Mouse (Mus musculus) ovary, adult 18-20 months (tissue): ENCODE measurements at regions not wholly inside any gene's neighbourhood (a gene's known extent, or its start where the extent isn't known, plus 50 kb on each side); places are given as distances from the start of the nearest gene placed in this dataset.
A peak's percentile ranks its signal among the peaks of the same experiment; 100 is the strongest.

Source experiments
- DNase-seq: peaks from one replicate; pipeline ENCODE4 v3.0.0; 2022; ENCODE audit warnings: low spot score, mixed read lengths

DNA sequence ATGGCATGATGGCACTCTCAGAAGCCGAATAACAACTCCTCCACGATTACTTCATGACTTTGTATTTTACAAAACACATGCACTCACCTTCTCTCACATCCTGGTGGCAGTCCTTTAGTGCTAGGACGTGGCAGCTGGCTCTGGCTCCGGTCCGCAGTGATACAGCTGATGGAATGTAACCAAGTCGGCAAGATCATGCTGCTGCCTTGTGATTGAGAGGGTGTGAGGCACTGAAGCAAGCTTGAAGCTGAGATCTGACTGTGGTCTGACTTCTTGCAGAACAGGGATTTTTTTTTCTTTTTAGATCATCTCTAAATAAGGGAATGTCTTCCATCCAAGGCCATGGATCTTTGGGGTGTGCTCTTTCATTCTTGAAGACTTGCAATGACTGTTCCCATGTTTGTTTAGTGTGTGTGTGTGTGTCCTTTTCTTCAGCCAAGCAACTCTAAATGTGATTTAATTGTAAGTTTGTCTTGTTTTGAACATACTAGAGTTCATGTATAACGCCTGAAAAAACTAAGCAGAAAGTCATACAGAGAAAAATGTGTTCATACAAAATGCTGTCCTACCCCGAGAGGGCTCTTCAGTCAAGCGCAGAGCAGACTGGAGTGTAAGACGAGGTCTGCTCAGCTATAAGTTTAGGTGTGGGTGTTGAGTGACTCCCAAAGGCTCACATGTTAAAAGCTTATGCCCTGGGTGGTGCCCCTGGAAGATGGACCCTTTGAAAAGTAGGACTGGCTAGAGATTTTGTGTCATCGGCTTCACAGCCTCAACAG lies 116.1 kb upstream of the Ankrd55 start:
- no peak for DNase-seq

DNA sequence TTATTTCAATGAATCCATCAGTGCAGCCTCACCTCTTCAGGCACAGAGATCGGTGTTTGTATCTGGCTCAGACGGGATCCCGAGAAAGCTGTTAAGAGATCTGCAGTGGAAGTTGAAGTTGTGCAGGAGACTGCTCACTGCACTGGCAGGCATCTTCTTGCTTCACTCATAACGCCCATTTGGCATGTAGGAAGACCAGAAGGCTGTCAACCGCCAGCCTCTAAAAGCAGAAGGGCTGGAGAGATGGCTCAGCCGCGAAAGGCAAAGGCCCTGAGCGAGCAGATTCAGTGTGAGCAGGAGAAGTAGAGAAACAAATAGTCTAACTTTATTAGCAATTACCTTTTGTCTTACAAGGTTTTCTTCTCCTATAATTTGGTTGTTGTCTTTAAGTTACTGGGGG lies 114.3 kb upstream of the Ankrd55 start:
- no peak for DNase-seq

DNA sequence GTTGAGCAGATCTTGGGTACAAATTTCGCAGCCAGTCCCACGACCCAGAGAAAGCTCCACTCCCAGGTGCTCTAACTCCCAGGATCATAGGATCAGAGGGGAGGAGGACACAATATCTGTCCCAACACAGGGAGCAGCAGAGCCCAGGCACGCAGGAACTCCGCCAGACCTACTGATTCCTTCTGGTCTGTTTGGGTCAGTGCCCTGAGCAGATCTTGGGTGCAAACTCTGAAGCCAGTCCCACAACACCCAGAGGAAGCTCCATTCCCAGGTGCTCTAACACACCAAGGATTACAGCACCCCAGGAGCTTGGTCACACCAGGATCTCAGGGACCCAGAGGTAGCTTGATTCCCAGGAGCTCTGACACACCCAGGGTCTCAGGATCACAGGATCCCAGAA lies 110.2 kb upstream of the Ankrd55 start:
- no peak for DNase-seq

DNA sequence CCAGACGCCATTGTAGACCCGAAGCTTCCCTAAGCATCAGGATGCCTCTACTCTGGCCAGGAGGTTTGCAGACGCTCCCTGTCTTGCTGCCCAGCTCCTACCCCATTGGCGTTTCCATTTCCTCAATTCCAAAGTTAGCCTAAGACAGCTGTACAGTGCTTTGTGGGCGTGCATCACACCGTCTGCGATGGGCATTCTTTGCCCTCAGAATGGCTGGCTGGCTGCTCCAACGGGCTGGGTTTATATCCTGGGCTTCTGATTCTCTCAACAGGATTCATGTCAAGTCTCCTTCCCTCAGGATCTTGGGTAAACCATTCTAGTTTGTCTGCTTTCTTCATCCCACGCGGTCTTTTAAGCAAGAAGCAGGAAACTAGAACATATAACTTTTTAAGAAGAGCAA lies 104.3 kb upstream of the Ankrd55 start:
- DNase-seq: no peak

DNA sequence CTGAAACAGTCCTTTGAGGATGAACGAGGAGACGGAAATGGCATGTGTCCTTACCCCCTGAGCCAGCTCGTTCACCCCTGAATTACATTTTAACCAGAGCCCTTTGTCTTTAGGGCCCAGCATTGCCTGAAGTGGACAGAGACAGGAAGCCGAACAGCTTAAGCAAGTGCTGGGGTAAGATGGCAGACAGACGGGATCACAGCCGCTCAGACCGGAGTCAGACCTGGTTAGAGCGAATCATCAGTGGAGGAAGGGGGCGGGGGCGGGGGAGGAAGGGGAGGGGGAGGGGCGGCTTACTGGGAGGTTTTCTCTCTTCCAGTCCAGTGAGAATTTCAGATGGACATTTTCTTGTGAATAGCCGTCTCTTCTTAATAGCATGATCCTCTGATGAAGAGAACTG lies 103.1 kb upstream of the Ankrd55 start:
- no peak for DNase-seq

DNA sequence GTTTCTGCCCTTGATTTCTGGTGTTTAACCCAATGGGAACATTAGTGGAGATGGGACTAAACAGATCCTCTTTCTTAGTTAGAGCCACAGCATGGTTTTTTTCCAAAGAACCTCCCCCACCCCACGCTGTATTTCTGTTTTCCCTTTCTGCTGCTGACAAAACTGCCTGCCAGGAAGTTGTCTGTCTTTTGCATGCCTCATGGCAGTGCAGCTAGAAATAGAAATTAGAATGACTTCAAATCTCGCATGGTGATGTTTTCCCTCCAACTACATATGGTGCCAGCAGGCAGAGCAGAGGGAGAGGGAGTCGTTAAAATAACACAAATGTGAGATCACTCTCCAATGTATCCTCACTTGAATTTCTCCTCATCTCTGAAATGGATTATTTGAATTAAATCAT lies 101.0 kb upstream of the Ankrd55 start:
- DNase-seq: no peak

DNA sequence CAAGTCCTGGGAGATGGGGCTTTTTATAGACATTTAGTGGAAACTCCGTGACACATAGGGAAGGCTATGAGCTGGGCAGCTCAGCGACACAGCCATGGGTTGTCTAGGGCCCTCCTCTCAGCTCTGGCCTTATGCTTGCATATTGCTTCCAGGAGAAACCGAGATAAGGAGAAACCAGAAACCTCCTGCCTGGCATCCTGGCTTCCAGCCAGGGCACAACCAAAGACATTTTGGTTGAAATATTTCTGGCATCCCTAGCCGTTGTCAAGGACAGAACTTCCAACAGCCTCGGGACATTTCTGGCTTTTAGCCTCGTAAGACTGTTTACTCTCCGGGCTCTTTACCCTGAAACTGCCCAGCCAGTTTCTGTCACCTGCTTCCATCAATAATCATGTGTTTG lies 99.9 kb upstream of the Ankrd55 start:
- DNase-seq: peak; percentile 89

DNA sequence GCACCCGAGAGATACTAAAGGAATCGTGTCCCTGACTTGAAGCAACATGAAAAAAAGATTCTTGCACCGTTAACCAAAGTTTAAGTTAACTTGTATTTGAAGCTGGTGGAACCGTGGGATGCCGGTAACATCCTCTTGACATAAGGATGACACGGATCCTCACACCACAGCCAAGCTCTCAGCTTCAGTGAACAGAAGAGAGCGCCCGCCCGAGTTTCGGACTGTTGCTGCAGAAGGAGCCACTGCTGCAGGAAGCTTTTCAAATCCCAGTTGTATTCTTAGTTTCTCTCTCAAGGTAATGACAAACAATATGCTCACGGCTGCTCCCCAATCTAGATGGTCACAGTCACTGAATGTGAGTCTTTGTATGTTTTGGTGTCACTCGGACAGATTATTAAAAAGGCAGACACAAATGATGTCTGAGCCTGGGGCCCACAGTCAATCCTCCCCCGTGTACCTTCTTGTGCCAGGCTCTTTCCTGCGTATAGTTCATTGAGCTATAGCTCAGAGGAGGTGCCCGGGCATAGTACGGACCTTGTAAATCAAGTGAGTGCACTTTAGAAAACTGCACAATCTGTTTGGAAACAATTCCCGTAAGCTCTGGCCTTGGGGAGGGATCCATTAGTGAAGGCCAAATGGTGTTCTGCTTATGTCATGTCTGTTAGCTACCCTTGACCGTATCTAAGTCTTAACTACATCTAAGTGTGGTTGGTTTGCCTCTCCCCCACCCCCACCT lies 99.3 kb upstream of the Ankrd55 start:
- peak; percentile 69 for DNase-seq

DNA sequence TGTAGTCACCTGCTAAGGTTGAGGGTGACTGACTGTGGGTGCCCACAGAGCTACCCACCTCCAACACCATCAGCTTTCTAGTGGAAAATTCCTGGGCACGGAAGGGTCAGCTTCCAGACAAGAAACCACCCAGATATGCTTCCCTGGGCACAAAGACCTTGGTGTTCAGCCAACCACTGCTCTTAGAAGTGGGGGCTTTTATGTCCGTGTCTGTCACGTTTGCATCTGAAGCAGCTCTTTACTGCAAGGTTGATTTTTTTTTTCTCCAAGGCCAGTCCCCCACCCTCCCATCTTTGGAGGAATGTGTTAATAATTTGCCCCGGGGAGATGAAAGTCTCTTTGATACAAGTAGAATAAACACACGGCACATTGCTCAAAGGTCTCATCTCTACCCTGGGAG lies 98.6 kb upstream of the Ankrd55 start:
- DNase-seq: peak; percentile 70

DNA sequence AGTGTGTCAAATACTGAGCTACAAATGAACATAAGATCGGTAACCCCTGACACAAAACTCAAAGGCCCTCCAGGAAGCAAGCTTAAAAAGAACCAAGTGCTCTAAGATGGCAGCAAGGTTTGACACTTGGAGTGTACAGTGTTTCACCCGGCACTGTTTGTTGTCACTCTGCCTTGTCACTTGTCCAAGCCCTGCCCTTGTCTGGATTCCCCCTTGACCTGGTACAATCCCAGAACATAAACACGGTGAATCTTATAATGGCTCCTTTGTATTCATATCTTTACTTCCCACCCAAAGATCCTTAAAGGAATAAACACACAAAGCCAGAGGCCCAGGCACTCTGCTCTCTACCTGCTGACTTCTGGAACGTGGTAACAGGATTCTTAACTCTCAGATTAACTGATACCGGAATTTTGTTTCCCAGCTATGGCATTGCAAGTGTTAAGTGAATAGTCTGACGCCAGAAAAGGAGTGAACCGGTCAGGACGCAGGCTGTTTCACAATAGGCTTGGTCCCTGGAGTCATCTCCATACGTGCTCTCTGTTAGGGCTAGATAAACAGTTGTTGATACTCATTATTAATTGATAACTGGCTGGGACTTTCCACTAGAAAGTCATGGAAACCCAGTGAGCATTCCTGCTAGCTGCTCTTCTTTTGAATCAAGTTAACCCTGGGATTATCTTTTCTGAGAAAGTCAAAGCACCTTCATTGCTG lies 95.9 kb upstream of the Ankrd55 start:
- no peak for DNase-seq

DNA sequence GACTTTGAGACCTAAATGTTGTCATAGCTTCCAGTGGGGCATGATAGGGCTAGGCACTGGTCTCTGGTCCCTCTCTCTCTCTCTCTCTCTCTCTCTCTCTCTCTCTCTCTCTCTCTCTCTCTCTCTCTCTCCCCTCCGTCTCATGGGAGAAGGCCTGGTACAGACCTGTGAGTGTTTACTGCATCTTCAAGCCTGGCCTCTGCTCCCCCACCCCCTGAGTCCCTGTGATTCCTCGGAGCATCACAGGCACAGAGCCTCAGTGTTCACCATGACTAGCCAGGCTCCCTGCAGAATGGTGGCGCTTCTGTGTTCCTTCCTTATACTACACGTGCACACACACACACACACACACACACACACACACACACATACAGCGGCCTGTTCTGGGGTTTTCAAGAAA lies 94.6 kb upstream of the Ankrd55 start:
- no peak for DNase-seq

DNA sequence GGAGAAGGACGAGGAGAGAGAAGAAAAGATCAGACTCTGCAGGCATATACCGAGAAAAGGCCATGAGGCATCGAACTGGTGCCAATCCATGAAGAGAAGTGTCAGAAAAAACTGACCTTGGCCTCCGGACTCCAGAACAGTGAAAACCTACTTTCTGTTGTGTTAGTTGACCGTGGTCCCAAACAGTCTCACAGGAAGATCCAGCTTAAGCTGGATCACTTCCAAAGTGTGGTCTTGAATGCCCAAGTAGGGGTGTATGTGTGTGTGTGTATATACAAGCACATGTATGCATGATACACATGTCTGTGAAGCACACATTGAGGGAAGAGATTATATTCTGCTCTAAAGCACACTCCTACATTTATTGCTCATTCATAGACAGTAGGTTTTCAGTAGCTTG lies 93.3 kb upstream of the Ankrd55 start:
- no peak for DNase-seq

DNA sequence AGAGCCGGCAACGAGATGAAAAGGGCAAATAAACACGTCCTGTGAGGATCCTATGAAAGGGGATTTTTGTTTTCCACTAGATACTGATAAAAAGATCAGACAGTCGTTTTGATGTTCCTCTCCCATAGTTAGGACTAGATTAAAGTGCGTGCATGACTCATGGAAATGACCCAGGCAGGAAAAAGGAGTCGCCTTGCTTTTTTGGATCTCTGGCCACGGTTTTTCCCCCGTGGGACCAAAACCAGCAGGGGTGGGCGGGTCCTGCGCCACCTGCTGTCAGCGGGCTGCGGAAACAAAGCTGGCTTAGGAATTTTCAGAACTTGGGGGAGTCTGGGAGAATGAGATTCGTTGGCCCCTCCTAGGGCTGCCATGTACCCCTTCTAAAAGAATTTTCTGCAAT lies 91.5 kb upstream of the Ankrd55 start:
- peak; percentile 66 for DNase-seq

DNA sequence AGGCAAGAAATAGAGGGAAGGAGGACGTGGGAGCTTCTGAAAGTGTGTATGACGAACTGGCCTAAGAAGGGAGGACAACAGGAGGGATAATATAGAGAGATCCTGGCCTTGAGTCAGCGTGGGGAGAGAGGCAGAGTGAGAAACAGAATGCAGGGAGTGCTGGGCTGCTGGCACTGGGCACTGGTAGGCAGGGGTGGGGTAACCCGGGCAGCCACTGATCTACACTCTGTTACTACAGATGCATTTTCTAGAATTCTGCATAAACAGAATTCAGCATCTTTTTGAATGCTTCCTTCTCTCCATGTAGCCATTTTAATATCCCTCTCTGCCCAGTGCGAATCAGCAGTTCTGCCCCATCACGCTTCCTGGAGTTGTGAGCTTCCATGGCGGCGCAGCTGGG lies 84.5 kb upstream of the Ankrd55 start:
- DNase-seq: no peak

DNA sequence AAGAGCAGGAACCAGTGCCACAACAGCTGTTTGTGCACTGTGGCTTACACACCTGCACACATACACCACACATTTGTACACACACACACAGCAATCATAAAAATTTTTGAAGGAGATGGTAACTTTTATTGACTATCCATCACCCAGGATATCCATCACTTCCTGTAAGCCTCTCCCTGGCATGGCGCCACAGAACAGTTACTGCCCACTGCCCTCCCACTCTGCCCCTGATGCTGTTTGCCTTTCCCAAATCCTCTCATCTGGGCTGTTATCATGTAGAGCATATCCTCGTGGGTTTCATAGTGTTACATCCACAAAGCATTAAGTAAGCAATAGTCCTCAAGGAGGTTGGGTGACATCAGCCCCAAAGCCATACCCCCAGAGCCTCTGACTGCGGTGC lies 84.0 kb upstream of the Ankrd55 start:
- DNase-seq: no peak

DNA sequence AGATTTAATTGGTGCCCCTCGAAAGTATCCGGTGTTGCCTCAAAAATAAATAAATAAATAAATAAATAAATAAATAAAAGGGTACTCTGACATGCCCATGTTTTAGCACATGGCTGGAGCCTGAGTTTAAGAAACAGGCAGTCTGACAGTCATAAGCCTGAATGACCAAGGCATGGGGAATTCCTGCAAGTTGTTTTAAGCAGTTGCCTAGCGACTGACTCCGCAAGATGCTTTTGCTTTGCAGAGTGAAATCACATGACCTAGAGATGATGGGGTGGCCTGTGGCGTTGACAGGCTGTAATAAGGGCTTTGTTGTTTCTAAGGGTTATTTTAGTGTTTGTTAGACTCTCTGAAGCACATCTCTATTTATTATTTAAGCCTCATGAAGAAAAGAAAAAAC lies 83.4 kb upstream of the Ankrd55 start:
- no peak for DNase-seq

DNA sequence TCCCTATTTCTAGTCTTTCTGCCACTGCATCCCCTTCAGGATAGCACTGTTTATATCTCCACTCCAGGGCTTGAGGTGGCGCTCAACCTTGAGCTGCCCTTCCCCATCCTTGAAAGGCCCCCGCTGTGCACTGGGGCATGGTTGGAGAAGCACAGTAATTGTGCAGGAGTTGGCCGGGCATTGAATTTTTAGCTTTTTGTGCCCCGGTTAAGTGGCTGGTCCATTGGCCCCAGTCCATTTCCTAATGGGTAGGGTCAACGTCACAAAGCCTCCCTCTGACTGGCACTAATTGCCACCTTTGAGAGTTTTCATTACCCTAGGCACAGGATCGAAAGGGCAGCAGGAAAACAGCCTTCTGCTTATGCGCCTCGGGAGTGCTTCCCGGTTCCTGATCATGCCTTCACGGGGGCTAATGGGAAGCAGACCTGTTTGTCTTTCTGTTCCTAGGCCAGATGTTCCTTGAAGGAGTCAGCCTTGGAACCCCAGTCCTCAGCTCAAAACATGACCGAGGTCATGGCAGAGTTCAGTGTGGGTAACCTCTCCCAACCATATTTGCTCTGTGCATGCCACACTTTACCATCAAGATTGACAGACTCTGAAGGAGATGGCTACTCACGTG lies 80.5 kb upstream of the Ankrd55 start:
- DNase-seq: no peak

DNA sequence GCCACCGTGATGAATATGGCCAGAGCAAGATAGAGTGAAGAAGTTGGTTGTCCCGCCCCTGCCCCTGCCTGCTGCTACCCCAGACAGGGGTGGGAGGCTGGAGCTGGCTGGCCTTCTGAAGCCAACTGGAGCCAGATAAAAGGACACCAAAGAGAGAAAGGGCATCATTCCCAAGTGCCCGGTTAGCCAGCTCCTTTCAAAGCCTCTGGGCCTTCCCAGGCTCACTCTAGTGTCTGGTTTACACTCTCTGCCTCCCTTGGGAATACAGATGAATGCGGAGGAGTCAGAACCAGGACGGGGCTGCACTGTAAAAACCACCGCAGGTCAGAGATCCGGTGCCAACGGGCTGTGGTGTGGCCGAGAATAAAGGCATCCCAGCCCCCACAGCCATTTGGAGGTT lies 76.4 kb upstream of the Ankrd55 start:
- DNase-seq: no peak

DNA sequence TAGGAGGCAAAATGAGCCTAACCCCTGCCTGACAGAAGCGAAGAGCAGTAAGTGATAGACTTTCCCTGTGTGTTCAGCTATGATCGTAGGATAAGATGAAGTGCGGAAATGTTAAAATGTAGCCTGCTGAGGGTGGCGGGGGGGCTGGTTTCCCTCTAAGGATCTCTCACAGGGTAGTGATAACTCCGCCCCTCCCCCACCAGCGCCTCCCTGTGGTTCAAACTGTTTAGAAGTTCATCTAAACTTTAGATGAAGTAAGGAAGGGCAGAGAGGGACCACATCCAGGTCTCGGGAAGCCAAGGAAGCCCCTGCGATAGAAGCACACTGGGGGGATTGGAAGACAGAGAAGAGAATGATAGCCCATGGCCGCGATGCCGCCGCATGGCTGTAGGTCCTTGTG lies 75.9 kb upstream of the Ankrd55 start:
- no peak for DNase-seq

DNA sequence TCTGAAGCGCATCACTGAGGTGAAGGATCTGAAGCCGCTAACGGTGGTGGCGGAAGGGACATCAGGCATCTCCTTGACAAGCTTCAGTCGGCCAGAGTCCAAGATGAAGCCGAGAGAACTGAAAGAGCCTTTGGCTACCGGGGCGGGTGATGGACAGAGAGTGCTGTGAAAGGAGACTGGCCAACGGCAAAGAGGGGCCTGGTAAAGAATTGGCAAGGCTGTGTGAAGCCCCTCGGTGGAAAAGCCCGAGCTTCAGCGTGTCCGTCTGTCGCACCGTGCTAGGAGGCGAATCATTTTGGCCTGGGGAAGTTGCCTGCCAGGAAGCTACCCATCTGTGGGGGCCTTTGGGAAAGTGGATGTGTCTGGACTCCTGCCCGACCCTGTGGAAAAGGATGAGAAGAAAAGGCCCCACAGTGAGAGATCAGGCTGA lies 74.6 kb upstream of the Ankrd55 start:
- DNase-seq: no peak

DNA sequence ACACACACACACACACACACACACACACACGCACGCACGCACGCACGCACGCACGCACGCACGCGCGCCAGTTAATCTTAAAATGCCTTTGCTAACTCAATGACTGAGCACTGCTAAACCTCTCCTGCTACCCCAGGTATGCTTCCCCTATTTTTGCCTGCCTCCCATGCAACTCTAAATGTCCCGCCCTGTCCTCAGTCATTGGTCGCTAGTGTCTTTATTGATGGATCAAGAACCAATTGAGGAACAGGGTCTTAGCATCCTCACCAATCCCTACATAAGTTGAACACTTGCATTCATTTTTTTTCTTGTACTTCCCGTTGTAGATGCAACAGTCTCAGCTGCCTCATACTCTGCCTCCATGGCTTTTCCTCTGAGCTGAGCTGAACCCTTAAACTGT lies 72.2 kb upstream of the Ankrd55 start:
- no peak for DNase-seq

DNA sequence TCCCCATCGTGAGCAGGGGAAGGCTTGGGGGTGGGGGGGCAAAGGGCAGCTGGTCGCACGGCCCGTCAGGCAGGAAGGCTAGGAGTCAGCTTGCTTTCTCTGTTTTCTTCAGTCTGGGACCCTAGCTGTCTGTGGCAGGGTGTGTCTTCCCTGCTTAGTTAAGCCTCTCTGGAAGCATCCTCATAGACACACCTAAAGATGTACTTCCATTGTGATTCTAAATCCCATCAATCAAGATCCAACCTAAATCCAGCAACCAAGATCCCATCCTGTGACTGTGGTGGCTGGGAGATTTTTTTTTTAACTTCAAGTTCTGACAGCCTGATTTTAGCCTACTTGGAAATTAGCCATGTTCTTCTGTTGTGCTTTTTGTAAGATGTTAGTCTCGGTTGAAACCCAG lies 69.9 kb upstream of the Ankrd55 start:
- no peak for DNase-seq

DNA sequence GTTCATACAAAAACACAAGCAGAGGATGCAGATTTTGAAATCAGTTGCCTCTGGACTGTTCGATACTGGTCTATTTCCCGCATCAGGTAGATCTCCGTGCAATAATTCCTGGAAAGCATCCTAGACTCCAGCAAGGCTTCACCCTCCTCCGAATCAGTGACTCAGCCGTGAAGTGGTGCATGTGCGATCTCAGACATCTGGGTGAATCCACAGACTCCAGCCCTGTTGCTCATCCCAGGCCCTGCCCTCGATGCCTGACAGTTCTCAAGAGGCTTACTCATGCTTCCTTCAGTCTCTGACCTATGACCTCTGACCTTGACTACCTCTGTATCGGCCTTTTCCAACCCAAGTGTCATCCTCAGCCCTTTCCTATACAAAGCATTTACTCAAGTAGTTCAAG lies 68.1 kb upstream of the Ankrd55 start:
- no peak for DNase-seq
